Mouse (Mus musculus) splenic B cell, adult 2 months (primary cell): Measurements from ENCODE around the gene Gm5591.
"Not testable (repeated sequence)": the region's sequence is repeated elsewhere in the genome, so short reads cannot be mapped to it uniquely, and the experiment has no call there.

ENCODE experiments used
- DNase-seq: peaks from one replicate; pipeline ENCODE4 v3.0.0-alpha.2; 2011; ENCODE audit warnings: low read depth, low spot score
- H3K27me3 ChIP-seq: 2 replicates; pipeline ENCODE4 v1.6.1; 2012; ENCODE audit warnings: mild to moderate bottlenecking, low read length, moderate library complexity, mixed read lengths; ENCODE audit not compliant: control insufficient read depth, poor library complexity, insufficient read depth, severe bottlenecking
- H3K36me3 ChIP-seq: 2 replicates; pipeline ENCODE4 v1.6.1; 2012; ENCODE audit warnings: mild to moderate bottlenecking, low read length, moderate library complexity, mixed read lengths; ENCODE audit not compliant: control insufficient read depth, poor library complexity, insufficient read depth, severe bottlenecking

The Gm5591 gene

GRCm38 (mm10) chr7:38528093-38528492 lies at the start of gene Gm5591:
Gene Gm5591 (minus strand): TSS chr7:38528193.
- H3K27me3 ChIP-seq, DNase-seq, H3K36me3 ChIP-seq: not testable (repeated sequence)

- not testable (repeated sequence) for H3K36me3 ChIP-seq, DNase-seq
Measured at GRCm38 (mm10) chr7:38488468-38488867, 39.5 kb downstream of the Gm5591 start.

More at GRCm38 (mm10) chr7:38488468-38488867, 39.5 kb downstream of the Gm5591 start:
- not testable (repeated sequence) for H3K27me3 ChIP-seq
